Mouse (Mus musculus): ENCODE data around the gene Pex7.

Pex7 gene

DNA sequence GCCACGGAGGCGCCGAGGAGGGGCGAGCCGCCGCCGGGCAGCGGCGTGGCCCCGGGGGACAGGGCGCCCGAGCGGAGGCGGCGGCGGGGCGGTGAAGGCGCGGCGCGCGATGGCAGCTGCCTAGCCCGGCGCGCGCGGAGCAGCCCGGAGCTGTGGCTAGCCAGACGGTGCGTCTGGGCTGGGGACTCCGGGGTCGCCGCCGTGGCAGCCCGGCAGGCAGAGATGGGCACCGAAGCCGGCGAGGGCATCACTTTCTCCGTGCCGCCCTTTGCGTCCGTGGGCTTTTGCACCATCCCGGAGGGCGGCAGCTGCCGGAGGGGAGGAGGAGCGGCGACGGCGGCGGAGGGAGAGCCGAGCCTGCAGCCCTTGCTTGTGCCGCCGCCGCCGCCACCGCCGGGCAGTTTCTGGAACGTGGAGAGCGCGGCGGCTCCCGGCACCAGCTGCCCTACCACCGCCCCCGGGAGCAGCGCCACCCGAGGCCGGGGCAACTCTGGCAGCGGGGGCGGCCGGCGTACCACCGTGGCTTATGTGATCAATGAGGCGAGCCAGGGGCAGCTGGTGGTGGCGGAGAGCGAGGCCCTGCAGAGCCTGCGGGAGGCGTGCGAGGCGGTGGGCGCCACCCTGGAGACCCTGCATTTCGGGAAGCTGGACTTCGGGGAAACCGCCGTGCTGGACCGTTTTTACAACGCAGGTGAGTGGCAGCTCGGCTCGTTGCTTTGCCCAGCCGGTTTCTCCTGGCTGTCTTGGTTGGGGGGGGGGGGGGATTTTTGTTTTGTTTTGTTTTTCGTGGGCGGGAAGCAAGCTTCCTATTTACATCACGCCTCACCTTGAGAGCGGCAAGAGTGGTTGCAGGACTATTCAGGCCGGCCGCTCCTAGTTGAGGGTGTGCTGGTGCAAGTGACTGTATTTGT lies 27.1 kb upstream of the Pex7 start, which contains the start of gene Map3k5:
Map3k5 (plus strand) TSS at position 89 of the 911 bp plus-strand sequence.
- in situ Hi-C loops (cut with MboI, MseI), result loop anchor here (5.0 kb wide), 1 partner anchor 68 kb away; no protein-coding TSS in a partner anchor

- in situ Hi-C loops (cut with MboI, MseI), result no loop called here
Observed at GRCm38 (mm10) chr10:19933511-19934383, 26.3 kb upstream of the Pex7 start.

DNA sequence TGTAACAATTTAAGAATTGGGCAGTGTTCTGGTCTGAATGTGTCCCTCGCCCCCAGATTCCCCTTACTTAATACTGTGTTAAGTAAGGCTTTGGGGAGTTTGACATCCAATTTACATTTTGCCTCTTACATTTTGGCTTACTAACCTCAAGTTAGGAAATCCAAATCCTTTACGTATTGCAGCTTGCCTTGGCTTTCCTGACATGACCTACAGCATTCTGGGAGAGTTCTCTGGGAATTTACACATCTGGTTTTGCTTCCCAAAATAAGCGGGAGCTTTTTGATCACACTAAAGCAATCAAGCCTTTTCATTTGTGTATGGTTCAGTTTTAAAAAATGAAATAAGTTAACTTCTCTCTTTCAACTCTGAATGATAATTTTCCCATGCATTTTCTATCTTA lies 25.5 kb upstream of the Pex7 start:
- in situ Hi-C loops (cut with MboI, MseI), result no loop called here

DNA sequence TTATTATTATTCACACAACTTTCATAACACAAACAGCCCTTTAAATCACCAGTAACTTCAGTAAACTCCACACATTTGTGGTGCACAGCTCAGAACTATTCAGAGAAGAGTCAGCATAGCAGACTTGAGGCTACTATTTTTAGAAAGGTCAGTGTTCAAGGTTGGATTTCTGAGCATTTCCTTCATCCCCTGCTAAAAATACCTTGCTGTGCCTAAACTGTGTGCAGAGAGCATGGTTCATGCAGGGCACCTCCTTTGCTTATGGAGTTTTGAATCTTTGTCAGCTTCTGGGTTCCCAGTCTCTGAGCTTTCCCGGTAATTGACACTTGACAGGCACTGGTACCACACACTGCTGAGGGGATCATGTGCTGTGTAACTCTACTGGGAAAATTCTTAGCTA lies 20.7 kb upstream of the Pex7 start:
- in situ Hi-C loops (cut with MboI, MseI), result loop anchor here (5.0 kb wide), 1 partner anchor 144 kb away; no protein-coding TSS in a partner anchor

DNA sequence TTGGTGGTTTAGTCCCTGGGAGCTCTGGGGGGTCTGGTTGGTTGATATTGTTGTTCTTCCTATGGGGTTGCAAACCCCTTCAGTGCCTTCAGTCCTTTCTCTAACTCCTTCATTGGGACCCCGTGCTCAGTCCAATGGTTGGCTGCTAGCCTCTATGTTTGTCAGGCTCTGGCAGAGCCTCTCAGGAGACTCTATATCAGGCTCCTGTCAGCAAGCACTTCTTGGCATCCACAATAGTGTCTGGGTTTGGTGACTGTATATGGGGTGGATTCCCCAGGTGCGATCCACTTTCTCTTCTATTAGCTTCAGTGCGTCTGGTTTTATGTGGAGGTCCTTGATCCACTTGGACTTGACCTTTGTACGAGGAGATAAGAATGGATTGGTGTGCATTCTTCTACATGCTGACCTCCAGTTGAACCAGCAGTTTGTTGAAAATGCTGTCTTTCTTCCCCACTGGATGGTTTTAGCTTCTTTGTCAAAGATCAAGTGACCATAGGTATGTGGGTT lies 19.0 kb upstream of the Pex7 start:
- in situ Hi-C loops (cut with MboI, MseI), result loop anchor here (5.0 kb wide), 1 partner anchor 146 kb away; no protein-coding TSS in a partner anchor

- in situ Hi-C loops (cut with MboI, MseI), result no loop called here
Observed at GRCm38 (mm10) chr10:19924256-19924655, 16.8 kb upstream of the Pex7 start.

GRCm38 (mm10) chr10:19922410-19922809 lies 14.9 kb upstream of the Pex7 start:
- in situ Hi-C loops (cut with MboI, MseI), result no loop called here

GRCm38 (mm10) chr10:19915301-19915700 lies 7.8 kb upstream of the Pex7 start:
- in situ Hi-C loops (cut with MboI, MseI), result loop anchor here (5.0 kb wide), 1 partner anchor 212 kb away; no protein-coding TSS in a partner anchor

DNA sequence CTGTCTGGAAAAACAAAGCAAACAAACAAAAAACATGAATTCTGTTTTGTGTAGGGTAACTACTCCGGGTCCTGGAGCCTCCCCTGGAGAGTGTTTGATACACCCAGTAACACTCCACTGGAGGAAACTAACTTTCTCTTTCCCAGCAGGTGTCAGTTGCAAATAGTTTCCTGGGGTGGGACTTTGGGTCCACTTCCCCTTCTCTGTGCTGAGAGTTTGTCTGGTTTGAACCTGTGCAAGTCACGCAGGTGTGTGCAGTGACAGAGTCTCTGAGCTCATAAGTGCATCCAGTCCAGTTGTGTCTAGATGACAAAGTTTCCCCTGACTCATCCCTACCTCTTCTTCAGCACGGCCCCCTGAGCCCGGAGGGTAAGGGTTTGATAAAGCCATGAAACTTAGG lies 6.3 kb upstream of the Pex7 start:
- in situ Hi-C loops (cut with MboI, MseI), result no loop called here

GRCm38 (mm10) chr10:19911583-19911982 lies 4.1 kb upstream of the Pex7 start:
- in situ Hi-C loops (cut with MboI, MseI), result no loop called here

GRCm38 (mm10) chr10:19910516-19910915 lies 3.0 kb upstream of the Pex7 start:
- in situ Hi-C loops (cut with MboI, MseI), result no loop called here

DNA sequence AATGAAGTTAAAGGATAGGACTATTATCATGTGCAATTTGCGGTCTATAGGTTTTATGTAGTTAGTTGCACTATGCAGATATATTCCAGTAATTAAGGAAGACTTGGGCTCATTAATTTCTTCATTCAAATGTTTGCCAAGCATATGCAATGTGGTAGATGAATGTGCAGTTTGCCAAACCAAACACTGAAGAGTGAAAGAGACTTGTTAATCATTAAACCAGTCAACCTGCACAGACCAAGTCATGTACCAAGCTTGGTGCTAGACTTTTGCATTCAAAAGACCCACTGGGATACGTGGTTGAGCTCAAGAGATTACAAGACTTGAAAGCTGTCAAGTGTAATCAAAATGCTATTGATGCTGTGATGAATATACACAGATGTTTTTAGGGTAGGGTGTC lies 587 bp upstream of the Pex7 start:
- in situ Hi-C loops (cut with MboI, MseI), result no loop called here

DNA sequence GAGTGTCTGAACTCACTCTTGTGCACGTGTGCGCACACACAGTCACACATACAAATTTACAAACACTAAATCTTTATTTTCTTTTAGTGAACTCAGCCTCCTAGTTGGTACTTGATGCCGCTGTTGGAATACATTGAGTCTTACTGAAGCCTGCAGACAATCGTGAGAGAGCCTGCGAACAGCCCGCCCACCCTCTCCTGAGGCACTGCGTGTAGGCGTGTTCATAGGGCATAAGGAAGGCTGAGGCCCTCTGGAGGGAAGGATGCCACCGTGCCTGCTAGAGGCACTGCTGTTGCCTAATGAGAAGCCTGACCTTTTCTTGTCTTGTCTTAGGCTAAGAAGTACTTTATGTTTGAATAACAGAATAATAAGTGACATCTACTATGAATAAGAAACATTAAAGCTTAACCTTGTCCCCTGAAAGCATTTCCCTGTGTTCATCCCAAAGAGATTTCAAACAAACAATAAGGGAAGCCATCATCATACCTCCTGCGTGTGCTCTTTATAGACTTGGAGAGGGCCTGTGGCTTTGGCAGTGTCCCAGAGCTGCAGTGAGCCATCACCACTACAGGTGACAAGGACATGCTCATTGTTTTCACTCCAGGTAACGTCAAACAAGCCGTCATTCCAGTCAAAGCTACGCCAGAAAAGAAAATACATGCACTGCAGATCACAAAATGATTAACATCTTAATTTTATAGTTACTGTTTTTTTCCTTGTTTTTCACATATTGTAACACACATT lies 3.2 kb downstream of the Pex7 start:
- in situ Hi-C loops (cut with MboI, MseI), result no loop called here

DNA sequence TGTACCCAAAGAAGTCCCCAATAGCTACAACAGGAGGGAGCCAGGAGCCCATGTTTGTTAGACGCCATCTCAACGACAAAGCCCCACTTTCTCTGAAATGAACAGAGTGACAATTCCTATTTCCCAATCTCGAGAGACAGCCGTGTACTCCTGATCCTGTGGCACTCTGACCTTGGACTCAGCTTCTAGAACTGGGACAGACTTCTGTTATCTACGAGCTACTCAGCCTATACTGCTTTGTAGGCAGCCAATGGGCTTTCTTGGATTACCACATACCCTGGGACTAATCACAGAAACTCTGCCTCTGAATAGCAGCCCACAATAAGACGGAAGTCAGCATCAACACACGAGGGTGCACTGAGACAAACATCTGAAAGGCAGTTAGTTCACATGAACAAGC lies 5.5 kb downstream of the Pex7 start:
- in situ Hi-C loops (cut with MboI, MseI), result no loop called here

GRCm38 (mm10) chr10:19900191-19900590 lies 7.3 kb downstream of the Pex7 start:
- in situ Hi-C loops (cut with MboI, MseI), result no loop called here

DNA sequence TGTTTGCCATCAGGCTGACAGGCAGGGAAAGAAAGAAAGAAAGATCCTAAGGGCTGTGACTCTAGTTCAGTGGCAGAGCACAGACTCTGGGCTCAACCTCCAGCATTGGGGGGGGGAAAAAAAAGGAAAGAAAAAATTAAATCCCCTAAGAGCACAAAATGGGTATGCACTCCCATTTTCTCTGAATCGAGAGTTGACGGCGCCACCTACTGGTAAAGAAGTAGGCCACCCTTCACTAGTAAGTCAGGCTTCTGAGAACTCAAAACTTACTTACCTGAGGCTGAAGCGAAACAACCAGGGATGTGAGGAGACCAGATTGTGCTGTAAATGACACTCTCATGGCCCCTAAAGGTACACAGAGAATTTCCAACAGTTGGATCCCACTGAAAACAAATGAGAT lies 13.5 kb downstream of the Pex7 start:
- in situ Hi-C loops (cut with MboI, MseI), result no loop called here

GRCm38 (mm10) chr10:19893146-19893545 lies 14.3 kb downstream of the Pex7 start:
- in situ Hi-C loops (cut with MboI, MseI), result no loop called here

DNA sequence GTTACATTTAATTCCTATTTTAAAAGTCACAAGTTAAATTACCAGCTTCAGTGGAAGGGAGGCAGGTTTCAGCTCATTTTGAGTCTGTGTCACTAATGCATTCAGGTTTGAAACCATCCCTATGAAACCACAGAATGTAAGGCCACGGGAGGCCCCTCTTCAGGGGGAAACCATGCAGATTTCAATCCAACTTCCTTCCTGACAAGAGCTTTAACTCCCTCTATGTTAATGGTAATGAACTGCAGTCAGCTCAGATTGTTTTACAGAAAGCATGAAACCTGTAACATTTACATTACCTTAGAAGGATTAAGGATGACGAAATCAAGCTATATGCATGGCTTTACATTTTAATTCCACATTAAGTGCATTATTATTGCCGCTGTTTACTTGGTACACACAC lies 15.8 kb downstream of the Pex7 start:
- in situ Hi-C loops (cut with MboI, MseI), result no loop called here

GRCm38 (mm10) chr10:19889908-19890307 lies 17.6 kb downstream of the Pex7 start:
- in situ Hi-C loops (cut with MboI, MseI), result no loop called here

DNA sequence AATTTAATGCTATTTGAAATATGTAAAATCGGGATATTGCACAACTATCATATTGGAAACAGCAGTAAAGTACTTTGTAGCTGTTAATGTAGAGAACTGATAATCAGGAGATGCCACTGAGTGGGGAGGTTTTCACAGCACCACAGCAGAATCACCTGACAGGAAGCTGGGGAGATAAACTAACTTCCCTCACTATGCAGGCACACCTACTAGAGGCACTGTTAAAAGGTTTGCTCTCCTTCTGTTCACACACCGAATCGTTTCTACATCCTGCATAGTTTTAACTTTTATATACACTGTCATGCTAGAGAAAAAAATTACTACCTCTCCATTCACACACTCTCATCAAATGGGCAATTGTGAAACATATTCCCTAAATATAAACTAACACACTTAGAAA lies 21.2 kb downstream of the Pex7 start:
- in situ Hi-C loops (cut with MboI, MseI), result no loop called here

GRCm38 (mm10) chr10:19884409-19884808 lies 23.1 kb downstream of the Pex7 start:
- in situ Hi-C loops (cut with MboI, MseI), result no loop called here

All from T-helper 1 cell (primary cell).